Mouse (Mus musculus) liver, postnatal 0 days (tissue): ENCODE results near the gene Tomm70a. TPM values are rescaled to one million over a fixed set of nuclear protein-coding genes. Genes with fewer than 3 reads are reported as not detected.

Source experiments
- ATAC-seq: fragments of 200-750 bp; cut with Nextera tagmentation; 2 replicates; pipeline ENCODE4 v1.8.0; 2017; ENCODE audit warnings: mild to moderate bottlenecking, moderate library complexity
- DNase-seq: peaks from one replicate; pipeline ENCODE4 v3.0.0-alpha.2; 2016
- H3K27ac ChIP-seq: fragments of 300-500 bp; sonication (generic); 2 replicates; pipeline ENCODE4 v1.5.1; 2014; ENCODE audit warnings: antibody characterized with exemption, moderate library complexity, mild to moderate bottlenecking, low read depth
- H3K27me3 ChIP-seq: fragments of 300-500 bp; sonication (generic); 2 replicates; pipeline ENCODE4 v1.6.1; 2014; ENCODE audit warnings: low read length, control low read depth, mixed read lengths; ENCODE audit not compliant: insufficient read depth
- H3K36me3 ChIP-seq: fragments of 300-500 bp; sonication (generic); replicated peaks from 2 replicates; pipeline ENCODE4 v1.6.1; 2014; ENCODE audit warnings: mild to moderate bottlenecking, control low read depth, low read length, moderate library complexity, mixed read lengths; ENCODE audit not compliant: insufficient read depth
- H3K4me1 ChIP-seq: fragments of 300-500 bp; sonication (generic); 2 replicates; pipeline ENCODE4 v1.6.1; 2014; ENCODE audit warnings: antibody characterized with exemption, mild to moderate bottlenecking, control low read depth; ENCODE audit not compliant: insufficient read depth
- H3K4me2 ChIP-seq: fragments of 300-500 bp; sonication (generic); 2 replicates; pipeline ENCODE4 v1.6.1; 2014; ENCODE audit warnings: low read depth, mild to moderate bottlenecking, low read length, moderate library complexity, mixed read lengths
- H3K4me3 ChIP-seq: fragments of 300-500 bp; sonication (generic); 2 replicates; pipeline ENCODE4 v1.5.1; 2014; ENCODE audit warnings: low read depth, low read length
- H3K9ac ChIP-seq: fragments of 300-500 bp; sonication (generic); replicated peaks from 2 replicates; pipeline ENCODE4 v1.6.1; 2014; ENCODE audit warnings: mild to moderate bottlenecking, moderate library complexity
- H3K9me3 ChIP-seq: fragments of 300-500 bp; sonication (generic); 2 replicates; pipeline ENCODE4 v1.6.1; 2016; ENCODE audit warnings: mild to moderate bottlenecking, control low read depth, low read length, mixed read lengths
- CTCF ChIP-seq: sonication (generic); IDR thresholded peaks from 2 replicates; pipeline ENCODE4 v1.5.1; 2016; ENCODE audit warnings: antibody characterized with exemption, low read depth
- EP300 ChIP-seq: IDR thresholded peaks from 2 replicates; pipeline ENCODE4 v1.6.1; 2016; ENCODE audit warnings: antibody characterized with exemption, low read depth, mild to moderate bottlenecking
- WGBS: fragments of 180-500 bp; shearing (Covaris S2); extraction: QIAGEN DNeasy Blood & Tissue Kit; methylation state at CpG from one replicate; pipeline ENCODE4 v1.1.7; 2014; ENCODE audit not compliant: insufficient replicate concordance; 5-methylcytosine and 5-hydroxymethylcytosine counted together
- polyA plus RNA-seq: library from polyadenylated mRNA; unstranded; fragments of >200 nt; fragmentation: Nextera tagmentation; extraction: Ambion mirVana; gene quantifications from 2 replicates; pipeline ENCODE4 v1.2.1, GENCODE M21; 2015

The Tomm70a gene
- 27.6 and 29.9 TPM in 2 replicates for polyA plus RNA-seq

DNA sequence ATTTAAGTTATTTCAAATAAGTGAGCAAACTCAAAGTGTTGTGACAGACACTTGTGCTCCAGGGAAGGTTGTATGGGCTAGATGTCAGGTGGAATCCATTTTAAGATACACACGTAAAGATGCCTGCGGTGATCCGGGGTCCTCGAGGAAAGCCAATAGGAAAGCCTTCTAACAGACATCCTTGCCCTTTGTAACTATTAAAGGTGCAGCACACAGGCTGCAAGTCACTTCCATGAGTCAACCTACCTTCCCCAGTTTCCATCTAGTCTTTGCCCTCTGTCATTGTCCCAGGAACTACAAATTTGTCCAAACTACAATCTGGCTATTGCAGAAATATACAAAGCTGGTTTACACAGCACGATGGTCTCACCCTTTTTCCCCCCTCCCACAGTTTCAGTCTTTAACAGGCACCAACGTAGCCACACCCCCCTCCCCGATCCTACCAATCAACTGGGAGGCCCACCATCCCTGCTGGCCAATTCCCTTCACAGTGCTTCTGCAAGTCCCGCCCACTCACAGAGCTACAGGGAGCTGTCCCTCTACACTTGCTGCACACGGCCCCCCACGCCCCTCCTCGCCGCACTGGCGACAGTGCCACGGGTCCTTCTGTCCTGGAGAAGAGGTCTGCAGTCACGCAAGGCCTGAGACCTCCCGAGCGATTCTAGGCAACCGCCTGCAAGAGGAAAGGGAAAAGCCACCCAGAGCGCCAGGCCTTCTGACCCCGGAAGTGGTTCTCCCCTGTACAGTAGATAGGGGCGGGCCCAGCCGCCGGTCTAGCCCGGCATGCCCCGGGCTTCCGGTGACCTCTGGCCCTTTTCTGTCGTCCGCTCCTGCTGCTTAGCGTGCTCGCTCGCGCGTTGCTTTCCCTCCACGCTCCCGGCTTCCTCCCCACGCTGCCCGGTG is at the start of gene Tomm70a:
Tomm70a (plus strand) TSS at position 791 of the 903 bp plus-strand sequence.
- peak within 1 kb of the TSS; percentile 100 for H3K4me3 ChIP-seq
- no peaks in the 10 kb centered on the region; the same call in 1 of the 2 replicates for H3K36me3 ChIP-seq
- ATAC-seq (peak; percentile 97), DNase-seq (peak; percentile 93)
- H3K4me2 ChIP-seq = peak within 1 kb of the TSS; percentile 90
- WGBS = under 1% methylated on average over 37 of the region's 37 CpGs
- no peaks in the 10 kb centered on the region for H3K9me3 ChIP-seq
- peak within 1 kb of the TSS; percentile 100 for H3K9ac ChIP-seq
- TF ChIP-seq EP300 (peak; percentile 39; the same call in 1 of the 2 replicates), CTCF (no peak)
- H3K4me1 ChIP-seq = peaks cover 26% of the 10 kb centered on the region
- H3K27me3 ChIP-seq = no peaks in the 10 kb centered on the region
- H3K27ac ChIP-seq = peak within 1 kb of the TSS; percentile 99

DNA sequence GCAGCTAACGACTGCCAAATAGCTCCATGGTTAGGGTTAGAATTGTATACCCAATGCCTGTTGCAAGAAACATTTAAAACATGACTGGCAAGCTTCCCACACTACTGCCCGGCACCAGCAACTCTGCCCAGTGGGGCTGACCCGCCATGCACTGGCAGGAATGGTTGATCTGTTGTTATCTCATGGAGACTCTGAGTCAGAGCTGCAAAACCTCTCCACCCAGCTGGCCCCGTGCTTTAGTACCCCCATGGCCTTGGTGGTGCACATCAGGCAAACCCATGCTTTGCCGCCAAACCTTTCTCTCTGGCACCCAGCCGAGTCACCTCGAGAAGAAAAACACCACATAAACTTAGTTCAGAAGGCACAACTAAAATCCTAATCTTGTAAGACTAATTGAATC is 45.5 kb upstream of the Tomm70a start:
- no peak overlapping the region for H3K9ac ChIP-seq
- DNase-seq (no peak), ATAC-seq (no peak)
- no peak overlapping the region for H3K4me3 ChIP-seq
- no peaks in the 10 kb centered on the region for H3K4me1 ChIP-seq
- 67% methylated on average over 7 of the region's 7 CpGs for WGBS
- no peak overlapping the region for H3K4me2 ChIP-seq
- no peaks in the 10 kb centered on the region for H3K9me3 ChIP-seq
- H3K27me3 ChIP-seq = no peaks in the 10 kb centered on the region
- TF ChIP-seq CTCF = no peak
- TF ChIP-seq EP300 = no peak
- H3K36me3 ChIP-seq = no peaks in the 10 kb centered on the region
- H3K27ac ChIP-seq = no peak overlapping the region

DNA sequence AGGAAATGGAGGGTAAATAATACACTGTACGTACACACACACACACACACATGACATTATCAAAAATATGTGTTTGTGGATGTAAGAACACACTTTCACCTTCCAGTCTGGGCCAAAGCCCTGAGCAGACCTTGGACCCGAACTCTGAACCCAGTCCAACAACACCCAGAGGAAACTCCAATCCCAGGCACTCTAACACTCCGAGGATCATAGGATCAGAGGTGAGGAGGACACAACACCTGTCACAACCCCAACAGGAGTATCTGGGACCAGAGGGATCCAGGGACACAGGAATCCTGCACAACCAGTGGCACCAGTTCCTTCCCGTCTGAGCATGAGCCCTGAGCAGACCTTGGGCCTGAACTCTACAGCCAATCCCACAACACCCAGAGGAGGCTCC is 41.9 kb upstream of the Tomm70a start:
- H3K9me3 ChIP-seq = no peaks in the 10 kb centered on the region
- H3K4me2 ChIP-seq = no peak overlapping the region
- DNase-seq = no peak
- no peak overlapping the region for H3K9ac ChIP-seq
- no peaks in the 10 kb centered on the region for H3K27me3 ChIP-seq
- no peak overlapping the region for H3K4me3 ChIP-seq
- 63% methylated on average over 4 of the region's 4 CpGs for WGBS
- TF ChIP-seq EP300 (no peak), CTCF (no peak)
- no peaks in the 10 kb centered on the region for H3K36me3 ChIP-seq
- no peaks in the 10 kb centered on the region for H3K4me1 ChIP-seq
- no peak overlapping the region for H3K27ac ChIP-seq
- no peak for ATAC-seq

DNA sequence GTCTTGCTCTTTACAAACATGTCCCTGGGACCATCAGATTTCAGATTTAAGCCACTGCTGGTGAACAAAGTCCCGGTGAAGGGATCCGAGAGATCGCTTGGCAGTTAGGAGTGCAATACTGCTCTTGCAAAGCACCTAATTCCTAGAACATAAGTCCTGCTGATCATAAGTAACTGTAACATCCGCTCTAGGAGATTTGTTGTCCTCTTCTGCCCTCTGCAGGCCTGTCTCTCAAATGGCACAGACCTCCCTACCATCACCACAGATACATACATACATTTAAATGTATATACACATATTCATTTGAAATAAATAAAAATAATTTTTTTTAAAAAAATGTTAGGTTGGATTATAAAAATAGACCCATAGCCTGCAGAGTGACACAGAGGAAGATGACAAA is 29.0 kb upstream of the Tomm70a start:
- Histone ChIP-seq H3K36me3 (no peaks in the 10 kb centered on the region), H3K27me3 (no peaks in the 10 kb centered on the region), H3K4me2 (no peak overlapping the region), H3K4me3 (no peak overlapping the region), H3K27ac (no peak overlapping the region), H3K9me3 (no peaks in the 10 kb centered on the region), H3K9ac (no peak overlapping the region), H3K4me1 (no peaks in the 10 kb centered on the region)
- DNase-seq = peak; percentile 52
- ATAC-seq = no peak
- 32% methylated on average over 4 of the region's 4 CpGs for WGBS
- peak; percentile 71 for TF ChIP-seq CTCF
- no peak for TF ChIP-seq EP300

DNA sequence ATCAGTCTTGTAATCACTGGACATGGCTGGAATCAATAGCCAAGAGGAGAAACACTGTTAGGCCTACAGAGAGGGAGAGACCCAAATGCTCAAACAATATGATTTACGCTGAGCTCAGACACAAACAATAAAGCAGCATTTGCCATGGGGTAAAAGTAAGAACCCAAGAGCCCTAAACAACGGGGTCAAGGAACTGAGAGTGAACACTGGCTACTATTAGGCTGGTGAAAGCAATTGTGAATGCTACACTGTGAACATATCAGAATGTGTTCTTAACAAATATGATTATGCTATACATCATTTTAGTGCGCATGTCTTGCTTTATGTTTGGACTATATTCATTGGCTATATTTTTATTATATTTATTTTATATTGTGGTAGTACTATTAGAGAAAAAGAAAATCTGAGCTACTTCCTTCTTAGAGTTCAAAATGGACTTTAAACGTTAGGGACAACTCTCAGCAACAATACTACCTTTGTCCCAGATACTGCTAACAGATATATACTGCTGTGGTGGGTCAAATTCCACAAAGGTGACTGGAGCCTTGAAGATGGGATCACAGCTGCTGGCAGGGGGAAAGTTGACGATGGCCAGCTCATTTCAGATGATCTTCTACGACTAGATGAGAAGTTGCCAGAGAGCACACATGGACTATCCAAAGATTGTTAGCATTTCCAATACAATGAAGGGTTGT is 28.4 kb upstream of the Tomm70a start:
- no peak overlapping the region for H3K9ac ChIP-seq
- H3K27ac ChIP-seq = no peak overlapping the region
- no peaks in the 10 kb centered on the region for H3K4me1 ChIP-seq
- no peak overlapping the region for H3K4me3 ChIP-seq
- no peak overlapping the region for H3K4me2 ChIP-seq
- no peaks in the 10 kb centered on the region for H3K9me3 ChIP-seq
- TF ChIP-seq CTCF = no peak
- no peak for TF ChIP-seq EP300
- no peaks in the 10 kb centered on the region for H3K27me3 ChIP-seq
- H3K36me3 ChIP-seq = no peaks in the 10 kb centered on the region
- no peak for ATAC-seq
- WGBS = 56% methylated on average over 6 of the region's 6 CpGs
- no peak for DNase-seq

DNA sequence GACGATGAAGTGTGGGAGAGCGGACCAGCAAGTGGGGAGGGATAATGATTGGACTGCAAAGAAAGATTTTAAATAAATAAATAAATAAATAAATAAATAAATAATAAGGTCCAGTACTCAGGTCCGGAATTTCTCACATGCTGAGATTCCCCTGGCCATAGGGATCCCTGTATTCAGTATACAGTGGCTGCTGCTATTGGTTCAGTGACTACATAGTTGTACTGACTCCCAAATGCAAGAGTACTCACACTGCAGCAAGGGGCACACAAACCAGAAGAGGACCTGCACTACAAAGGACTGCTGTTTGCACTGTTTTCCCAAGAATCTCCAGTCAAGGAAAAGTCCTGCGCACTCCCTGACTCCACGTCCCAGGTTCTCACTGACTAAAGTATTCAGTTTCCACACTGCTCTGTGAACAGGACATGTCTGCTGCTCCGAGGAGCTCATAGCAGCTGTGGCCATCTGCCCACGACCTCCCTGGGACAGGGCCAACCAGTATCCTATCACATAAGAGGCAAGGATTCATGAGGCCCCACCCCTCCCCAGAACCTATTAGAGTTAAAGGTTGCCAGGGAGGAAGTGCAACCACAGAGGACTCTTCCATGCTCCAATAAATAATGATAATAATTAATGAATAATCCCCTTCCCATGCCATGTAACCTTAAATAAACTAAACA is 22.9 kb upstream of the Tomm70a start:
- Histone ChIP-seq H3K4me3 (no peak overlapping the region), H3K27me3 (no peaks in the 10 kb centered on the region), H3K9me3 (no peaks in the 10 kb centered on the region), H3K4me1 (no peaks in the 10 kb centered on the region), H3K36me3 (no peaks in the 10 kb centered on the region), H3K4me2 (no peak overlapping the region), H3K27ac (no peak overlapping the region), H3K9ac (no peak overlapping the region)
- no peak for TF ChIP-seq EP300
- TF ChIP-seq CTCF = no peak
- ATAC-seq (no peak), DNase-seq (no peak)
- 58% methylated on average over 7 of the region's 7 CpGs for WGBS
